In the genomic region with DNA sequence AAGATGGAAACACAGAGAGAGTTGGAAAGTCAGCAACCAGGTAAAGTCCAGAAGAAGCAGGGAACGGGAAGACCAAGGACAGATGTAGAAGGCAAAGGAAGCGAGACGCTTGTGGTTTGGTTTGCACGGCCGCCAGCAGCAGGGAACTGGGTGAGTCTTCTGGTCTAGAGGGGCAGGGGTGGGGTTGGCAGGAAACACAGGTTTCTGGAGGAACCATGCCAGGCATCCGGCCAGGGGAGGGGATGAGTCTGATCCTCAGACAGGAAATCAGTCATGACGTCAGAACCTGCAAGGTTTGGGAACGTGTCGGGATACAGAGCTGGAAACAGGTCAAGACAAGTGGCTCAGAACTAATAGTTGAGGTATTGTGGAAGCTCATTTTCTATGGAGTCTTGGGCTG, we compare ENCODE assay signal across 8 mouse cellular contexts. TPM values are rescaled to one million over a fixed set of nuclear protein-coding genes. Genes with fewer than 3 reads are reported as not detected.
DNase-seq lines count a peak whose midpoint lies in the region.

No protein-coding gene starts in this region.

- DNase-seq in adrenal gland, adult (ENCODE audit: inconsistent age in 2 of 2, low spot score in 1 of 2) = peak; percentile 49 to 70
- DNase-seq in adrenal gland, postnatal 4 days (ENCODE audit: low spot score in 2 of 2) = no peak
- peak; percentile 52 for DNase-seq in urinary bladder, postnatal 14 days (ENCODE audit: low spot score)
- DNase-seq in urinary bladder, adult 18-20 months (ENCODE audit: low spot score in 2 of 2) = no peak
- DNase-seq in lung, postnatal 10 days = peak; percentile 86
- no peak for DNase-seq in layer of hippocampus, adult 18-20 months (ENCODE audit: low spot score in 2 of 2)
- no peak for DNase-seq in neural tube, embryonic 10.5 days (ENCODE audit: extremely low spot score, low spot score)
- no peak for DNase-seq in MN1 (ENCODE audit: low spot score)

RNA-seq across cellular contexts. Expression of a gene that starts 43.2 kb away (rescaled TPM):
- total RNA-seq in adrenal gland, postnatal 4 days (2021) = 100 to 1,000 TPM; 290 to 301 TPM
- total RNA-seq in layer of hippocampus, adult 18-20 months (2021) = 100 to 1,000 TPM; 164 to 170 TPM

RNA-seq across cellular contexts. Expression of a gene that starts 55.8 kb away (rescaled TPM):
- total RNA-seq in adrenal gland, postnatal 4 days (2021) = 1 to 10 TPM; 6.5 to 8.3 TPM
- 10 to 100 TPM; 26.1 to 28.2 TPM for total RNA-seq in layer of hippocampus, adult 18-20 months (2021)

Comparison
In these comparisons a context has a peak if more than half of its experiments do, and no peak if none do; other contexts are left out.
1. DNase-seq: peak in adrenal gland, adult (2 of 2), urinary bladder, postnatal 14 days (single experiment) and lung, postnatal 10 days (single experiment); none in adrenal gland, postnatal 4 days (0 of 2), urinary bladder, adult 18-20 months (0 of 2), layer of hippocampus, adult 18-20 months (0 of 2), neural tube, embryonic 10.5 days (single experiment) and MN1 (single experiment).